Mouse (Mus musculus): ENCODE measurements at regions not wholly inside any gene's neighbourhood (a gene's known extent, or its start where the extent isn't known, plus 50 kb on each side); places are given as distances from the start of the nearest gene placed in this dataset.

DNA sequence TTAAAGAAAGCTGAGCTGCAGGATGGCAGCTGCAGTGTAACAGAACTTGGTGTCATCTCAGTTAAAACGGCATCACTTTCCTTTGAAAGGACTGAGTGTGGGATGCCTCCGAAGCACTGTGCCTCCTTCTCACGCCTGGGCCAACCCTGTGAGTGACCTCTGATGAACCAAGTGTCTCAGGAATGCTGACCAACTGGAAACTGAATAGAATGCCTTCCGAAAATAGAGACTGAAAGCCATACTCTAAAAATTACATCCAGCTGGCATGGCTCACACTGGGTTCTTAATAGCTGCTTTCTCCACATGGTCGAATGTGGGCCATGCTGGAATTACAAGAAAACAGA, 116.0 kb upstream of the B3galt2 start:
- H3K4me1 ChIP-seq (replicated peaks; ENCODE audit: control insufficient read depth, insufficient read depth, low read length), result no peaks in the 10 kb centered on the region
- H3K27me3 ChIP-seq (replicated peaks; ENCODE audit: control insufficient read depth, insufficient read depth, low read length), result no peaks in the 10 kb centered on the region
- no peak overlapping the region for H3K4me3 ChIP-seq (replicated peaks; ENCODE audit: low read length)
- H3K36me3 ChIP-seq (ENCODE audit: control insufficient read depth, insufficient read depth), result no peaks in the 10 kb centered on the region
- 81% methylated on average over 5 of the region's 5 CpGs for WGBS
- no peak overlapping the region for H3K27ac ChIP-seq (ENCODE audit: low read length)
- no peaks in the 10 kb centered on the region for H3K9me3 ChIP-seq (ENCODE audit: control insufficient read depth, low read length)
- H3K9ac ChIP-seq (replicated peaks; ENCODE audit: low read depth, low read length), result no peak overlapping the region
- no peak for ATAC-seq
- no peak overlapping the region for H3K4me2 ChIP-seq (ENCODE audit: low read length)

DNA sequence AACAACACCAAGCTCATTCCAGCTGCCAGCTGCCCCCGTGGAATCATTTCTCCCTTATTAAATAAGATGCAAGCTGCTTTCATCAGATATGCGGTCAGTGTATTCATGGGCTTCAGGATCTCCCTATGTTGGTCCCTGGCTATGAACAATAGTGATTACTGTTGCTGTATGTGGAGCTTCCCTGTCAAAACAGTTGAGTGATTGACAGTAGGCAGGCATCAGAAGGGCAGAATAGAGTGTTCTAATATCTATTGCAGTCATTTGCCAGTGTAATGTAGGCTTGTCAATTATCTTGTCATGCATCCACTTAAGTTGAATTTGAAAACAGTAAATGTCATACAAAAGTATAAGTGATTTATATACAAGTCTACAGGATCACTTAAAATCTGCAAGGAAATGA, 100.2 kb upstream of the B3galt2 start:
- WGBS, result 62% methylated on average over 2 of the region's 2 CpGs
- peak; percentile 84 for ATAC-seq

DNA sequence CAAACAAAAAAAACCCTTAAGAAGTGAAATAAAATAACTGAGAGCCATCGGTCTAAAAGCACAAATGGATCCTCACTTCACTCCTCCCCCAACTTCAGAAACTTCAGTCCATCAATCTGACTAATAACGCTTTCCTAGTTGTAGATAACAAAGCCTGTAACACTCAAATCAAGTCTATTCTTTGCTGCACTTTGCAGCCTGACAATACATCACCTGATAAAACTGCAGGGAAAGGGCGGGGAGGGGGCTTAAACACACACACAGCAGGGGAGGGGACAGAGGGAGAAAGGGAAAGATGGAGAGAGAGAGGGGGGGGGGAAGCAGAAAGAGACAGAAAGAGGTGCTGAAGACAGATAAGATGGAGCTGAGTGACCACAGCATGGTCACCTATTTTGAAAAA, 99.8 kb upstream of the B3galt2 start:
- 40% methylated on average over 3 of the region's 3 CpGs for WGBS
- Histone ChIP-seq H3K9me3 (ENCODE audit: control insufficient read depth, low read length) (no peaks in the 10 kb centered on the region), H3K4me3 (replicated peaks; ENCODE audit: low read length) (no peak overlapping the region), H3K36me3 (ENCODE audit: control insufficient read depth, insufficient read depth) (no peaks in the 10 kb centered on the region), H3K27me3 (replicated peaks; ENCODE audit: control insufficient read depth, insufficient read depth, low read length) (no peaks in the 10 kb centered on the region), H3K27ac (ENCODE audit: low read length) (no peak overlapping the region), H3K4me2 (ENCODE audit: low read length) (no peak overlapping the region), H3K4me1 (replicated peaks; ENCODE audit: control insufficient read depth, insufficient read depth, low read length) (0 out of 2 replicates have a peak, but pooled peaks cover 2% of the 10 kb centered on the region), H3K9ac (replicated peaks; ENCODE audit: low read depth, low read length) (no peak overlapping the region)
- ATAC-seq, result peak; percentile 64

More for the DNA sequence above, 100.2 kb upstream of the B3galt2 start:
- Histone ChIP-seq H3K4me2 (ENCODE audit: low read length) (no peak overlapping the region), H3K9ac (replicated peaks; ENCODE audit: low read depth, low read length) (no peak overlapping the region), H3K36me3 (ENCODE audit: control insufficient read depth, insufficient read depth) (no peaks in the 10 kb centered on the region), H3K9me3 (ENCODE audit: control insufficient read depth, low read length) (no peaks in the 10 kb centered on the region), H3K27ac (ENCODE audit: low read length) (no peak overlapping the region), H3K27me3 (replicated peaks; ENCODE audit: control insufficient read depth, insufficient read depth, low read length) (no peaks in the 10 kb centered on the region), H3K4me3 (replicated peaks; ENCODE audit: low read length) (no peak overlapping the region), H3K4me1 (replicated peaks; ENCODE audit: control insufficient read depth, insufficient read depth, low read length) (0 out of 2 replicates have a peak, but pooled peaks cover 2% of the 10 kb centered on the region)
